Comparison of ENCODE assay signal across 41 mouse cellular contexts in the genomic region with DNA sequence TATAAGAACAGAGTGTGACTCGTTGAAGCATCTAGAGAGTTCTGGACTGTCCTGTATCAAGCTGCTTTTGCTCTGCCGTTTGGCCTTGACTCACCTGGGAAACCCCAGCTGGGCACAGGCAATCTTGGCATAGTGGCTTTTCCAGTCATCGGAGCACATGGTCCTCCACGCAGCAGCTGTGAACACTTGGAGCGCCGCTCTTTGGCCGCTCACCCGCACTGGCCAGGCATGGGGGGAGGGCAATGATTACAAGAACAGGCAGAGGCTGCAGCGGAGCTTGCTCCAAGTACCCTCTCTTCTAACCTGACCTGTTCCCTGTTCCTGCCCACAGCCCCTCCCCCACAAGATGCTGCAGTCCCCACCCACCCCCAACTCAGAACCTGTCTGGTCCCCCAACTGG. TPM values are rescaled to one million over a fixed set of nuclear protein-coding genes. Genes with fewer than 3 reads are reported as not detected.
A peak's percentile ranks its signal among the peaks of the same experiment; 100 is the strongest.
DNase-seq lines count a peak whose midpoint lies in the region; ATAC-seq and TF ChIP-seq lines count a peak whose summit lies in the region.
"Had no signal": no experiment of that assay in that cellular context is flagged by ENCODE, and none has a peak within 500 bp of the region (broad histone marks: within the 10 kb centered on the region; RNA-seq: fewer than 3 reads in every experiment).

No protein-coding gene starts in this region.

- DNase-seq in gastrocnemius, adult 2 months: peak; percentile 51
- DNase-seq in gastrocnemius, adult 8-10 months (ENCODE audit: low spot score in 2 of 2): no peak
- DNase-seq in hindbrain, embryonic 11.5 days (ENCODE audit: low spot score): no peak
- no peak for DNase-seq in lung, postnatal 36 days
- DNase-seq in limb, embryonic 10.5 days (ENCODE audit: low spot score): no peak
- DNase-seq: adrenal gland, adult 8-10 months; cerebellum, adult 11 months; cerebellum, adult 9-11 months; heart, postnatal 14 days; kidney, adult 2 months; liver; lung, postnatal 4 days; right cerebral cortex, postnatal 25 days; spleen, adult 18-20 months; thymus, postnatal 14 days had no signal

- H3K27me3 ChIP-seq in hindbrain, embryonic 15.5 days: no peaks in the 10 kb centered on the region
- no peaks in the 10 kb centered on the region for H3K27me3 ChIP-seq in hindbrain, embryonic 11.5 days (ENCODE audit: control insufficient read depth, insufficient read depth, low read length)
- H3K27me3 ChIP-seq in lung, embryonic 16.5 days (ENCODE audit: control insufficient read depth, insufficient read depth, low read depth, low read length): no peaks in the 10 kb centered on the region
- H3K27me3 ChIP-seq in limb, embryonic 10.5 days (ENCODE audit: low read depth, poor library complexity, severe bottlenecking): no peaks in the 10 kb centered on the region
- 0 out of 2 replicates have a peak, but pooled peaks cover 5% of the 10 kb centered on the region for H3K27me3 ChIP-seq in heart, embryonic 12.5 days (replicated peaks)
- H3K27me3 ChIP-seq: embryonic facial prominence, embryonic 13.5 days; forebrain, embryonic 15.5 days; hindbrain, embryonic 12.5 days; liver, embryonic 15.5 days; lung, embryonic 15.5 days; midbrain, embryonic 13.5 days had no signal

- 0 out of 2 replicates have a peak, but pooled peaks have one; percentile 51 for ATAC-seq in hindbrain, embryonic 15.5 days (ENCODE audit: low FRiP score, low read depth)
- ATAC-seq in hindbrain, embryonic 11.5 days (ENCODE audit: low FRiP score): no peak
- 0 out of 2 replicates have a peak, but pooled peaks have one; percentile 21 for ATAC-seq in lung, embryonic 16.5 days (ENCODE audit: low read depth)
- ATAC-seq in heart, embryonic 12.5 days (ENCODE audit: insufficient number of reproducible peaks, low FRiP score): no peak
- ATAC-seq: forebrain, embryonic 15.5 days; midbrain, embryonic 13.5 days had no signal

- no peak overlapping the region for H3K4me3 ChIP-seq in gastrocnemius, adult 2 months
- no peak overlapping the region for H3K4me3 ChIP-seq in hindbrain, embryonic 15.5 days
- no peak overlapping the region for H3K4me3 ChIP-seq in hindbrain, embryonic 11.5 days (ENCODE audit: low read depth, low read length)
- no peak overlapping the region for H3K4me3 ChIP-seq in lung, embryonic 16.5 days (ENCODE audit: low read length)
- H3K4me3 ChIP-seq in limb, embryonic 10.5 days: no peak overlapping the region
- no peak overlapping the region for H3K4me3 ChIP-seq in heart, embryonic 12.5 days
- H3K4me3 ChIP-seq: embryonic facial prominence, embryonic 13.5 days; forebrain, embryonic 10.5 days; forebrain, embryonic 15.5 days; hindbrain, embryonic 12.5 days; liver, embryonic 15.5 days; lung, embryonic 15.5 days; megakaryocyte, embryonic 14.5 days; midbrain, embryonic 13.5 days had no signal

- no peak overlapping the region for H3K4me2 ChIP-seq in hindbrain, embryonic 15.5 days
- no peak overlapping the region for H3K4me2 ChIP-seq in hindbrain, embryonic 11.5 days (replicated peaks; ENCODE audit: low read depth, low read length)
- no peak overlapping the region for H3K4me2 ChIP-seq in lung, embryonic 16.5 days (ENCODE audit: low read depth, low read length)
- no peak overlapping the region for H3K4me2 ChIP-seq in heart, embryonic 12.5 days
- H3K4me2 ChIP-seq: embryonic facial prominence, embryonic 13.5 days; forebrain, embryonic 15.5 days; hindbrain, embryonic 12.5 days; liver, embryonic 15.5 days; lung, embryonic 15.5 days; midbrain, embryonic 13.5 days had no signal

- H3K27ac ChIP-seq in gastrocnemius, adult 2 months: no peak overlapping the region
- H3K27ac ChIP-seq in hindbrain, embryonic 15.5 days (replicated peaks): no peak overlapping the region
- H3K27ac ChIP-seq in hindbrain, embryonic 11.5 days (ENCODE audit: low read depth, low read length): no peak overlapping the region
- H3K27ac ChIP-seq in lung, embryonic 16.5 days (ENCODE audit: low read length): no peak overlapping the region
- H3K27ac ChIP-seq in limb, embryonic 10.5 days: peak overlapping the region; percentile 53
- no peak overlapping the region for H3K27ac ChIP-seq in heart, embryonic 12.5 days (ENCODE audit: poor library complexity, severe bottlenecking)
- H3K27ac ChIP-seq: embryonic facial prominence, embryonic 13.5 days; forebrain, embryonic 10.5 days; forebrain, embryonic 15.5 days; hindbrain, embryonic 12.5 days; kidney, postnatal 0 days; liver, embryonic 15.5 days; lung, embryonic 15.5 days; midbrain, embryonic 13.5 days had no signal

- no peaks in the 10 kb centered on the region for H3K4me1 ChIP-seq in hindbrain, embryonic 15.5 days (replicated peaks)
- no peaks in the 10 kb centered on the region for H3K4me1 ChIP-seq in hindbrain, embryonic 11.5 days (replicated peaks; ENCODE audit: control insufficient read depth, insufficient read depth, low read length)
- H3K4me1 ChIP-seq in lung, embryonic 16.5 days (replicated peaks; ENCODE audit: control insufficient read depth, insufficient read depth, low read length): peaks cover 2% of the 10 kb centered on the region; the same call in 1 of the 2 replicates
- peaks cover 29% of the 10 kb centered on the region for H3K4me1 ChIP-seq in limb, embryonic 10.5 days
- H3K4me1 ChIP-seq in heart, embryonic 12.5 days (replicated peaks): no peaks in the 10 kb centered on the region
- H3K4me1 ChIP-seq: forebrain, embryonic 15.5 days; lung, embryonic 15.5 days; midbrain, embryonic 13.5 days had no signal

- WGBS in hindbrain, embryonic 15.5 days: 82% methylated on average over 9 of the region's 9 CpGs
- 82% methylated on average over 9 of the region's 9 CpGs for WGBS in hindbrain, embryonic 11.5 days
- 42% methylated on average over 9 of the region's 9 CpGs for WGBS in lung, embryonic 16.5 days
- 87% methylated on average over 9 of the region's 9 CpGs for WGBS in limb, embryonic 10.5 days
- 74% methylated on average over 9 of the region's 9 CpGs for WGBS in heart, embryonic 12.5 days

- TF ChIP-seq CTCF in gastrocnemius, adult 2 months (IDR thresholded peaks at IDR 0.05): no peak

- H3K9ac ChIP-seq in hindbrain, embryonic 15.5 days: no peak overlapping the region
- no peak overlapping the region for H3K9ac ChIP-seq in hindbrain, embryonic 11.5 days (ENCODE audit: low read depth, low read length)
- no peak overlapping the region for H3K9ac ChIP-seq in lung, embryonic 16.5 days (ENCODE audit: low read length)
- H3K9ac ChIP-seq in heart, embryonic 12.5 days: no peak overlapping the region
- H3K9ac ChIP-seq: embryonic facial prominence, embryonic 13.5 days; forebrain, embryonic 15.5 days; hindbrain, embryonic 12.5 days; liver, embryonic 15.5 days; lung, embryonic 15.5 days; midbrain, embryonic 13.5 days had no signal

- no peaks in the 10 kb centered on the region for H3K36me3 ChIP-seq in hindbrain, embryonic 15.5 days
- no peaks in the 10 kb centered on the region for H3K36me3 ChIP-seq in hindbrain, embryonic 11.5 days (ENCODE audit: control insufficient read depth, insufficient read depth, low read length)
- H3K36me3 ChIP-seq in lung, embryonic 16.5 days (ENCODE audit: control insufficient read depth, insufficient read depth, low read length): no peaks in the 10 kb centered on the region
- no peaks in the 10 kb centered on the region for H3K36me3 ChIP-seq in limb, embryonic 10.5 days
- no peaks in the 10 kb centered on the region for H3K36me3 ChIP-seq in heart, embryonic 12.5 days
- H3K36me3 ChIP-seq: embryonic facial prominence, embryonic 13.5 days; forebrain, embryonic 10.5 days; forebrain, embryonic 15.5 days; G1E; hindbrain, embryonic 12.5 days; liver, embryonic 15.5 days; lung, embryonic 15.5 days; midbrain, embryonic 13.5 days had no signal

- H3K9me3 ChIP-seq in hindbrain, embryonic 15.5 days: no peaks in the 10 kb centered on the region
- no peaks in the 10 kb centered on the region for H3K9me3 ChIP-seq in hindbrain, embryonic 11.5 days (ENCODE audit: control insufficient read depth, low read length)
- no peaks in the 10 kb centered on the region for H3K9me3 ChIP-seq in lung, embryonic 16.5 days (ENCODE audit: control insufficient read depth, low read length)
- no peaks in the 10 kb centered on the region for H3K9me3 ChIP-seq in limb, embryonic 10.5 days (replicated peaks)
- no peaks in the 10 kb centered on the region for H3K9me3 ChIP-seq in heart, embryonic 12.5 days (replicated peaks)
- H3K9me3 ChIP-seq: embryonic facial prominence, embryonic 13.5 days; forebrain, embryonic 10.5 days; forebrain, embryonic 15.5 days; hindbrain, embryonic 12.5 days; liver, embryonic 15.5 days; lung, embryonic 15.5 days; megakaryocyte, embryonic 14.5 days; midbrain, embryonic 13.5 days had no signal

- intact Hi-C loops in gastrocnemius, adult 2 months (cut with DNase I): no loop called here

RNA-seq across cellular contexts. Expression of a gene that starts 5.4 kb away (rescaled TPM):
- not detected for total RNA-seq in gastrocnemius, adult 2 months (2021)
- total RNA-seq in gastrocnemius, adult 8-10 months (2022): not detected
- polyA plus RNA-seq in hindbrain, embryonic 15.5 days (2015; fragmentation: Nextera tagmentation; extraction: Ambion mirVana): not detected in 2 replicates
- 0.10 TPM in 1 of 2 replicates, not detected in the other for polyA plus RNA-seq in hindbrain, embryonic 11.5 days (2014; fragmentation: Nextera tagmentation; extraction: Ambion mirVana)
- not detected in 2 replicates for polyA plus RNA-seq in lung, embryonic 16.5 days (2015; fragmentation: Nextera tagmentation; extraction: Ambion mirVana)
- polyA plus RNA-seq in limb, embryonic 10.5 days (2016; fragmentation: Nextera tagmentation; extraction: Ambion mirVana): not detected in 2 replicates
- polyA plus RNA-seq in heart, embryonic 12.5 days (2016; fragmentation: Nextera tagmentation; extraction: Ambion mirVana): not detected in 2 replicates
- total RNA-seq: adrenal gland, adult 8-10 months; G1E; heart, adult 8-10 months; heart, postnatal 14 days; layer of hippocampus, postnatal 25 days; monocyte, adult 5-6 weeks had no signal
- polyA plus RNA-seq: embryonic facial prominence, embryonic 13.5 days; forebrain, embryonic 10.5 days; forebrain, embryonic 15.5 days; G1E; gonadal fat pad, adult 2 months; limb, embryonic 11.5 days; midbrain, embryonic 13.5 days; neural tube, embryonic 14.5 days had no signal

RNA-seq across cellular contexts. Expression of a gene that starts 14.3 kb away (rescaled TPM):
- not detected for total RNA-seq in gastrocnemius, adult 2 months (2021)
- not detected for total RNA-seq in gastrocnemius, adult 8-10 months (2022)
- 0.09 TPM in 1 of 2 replicates, not detected in the other for polyA plus RNA-seq in hindbrain, embryonic 15.5 days (2015; fragmentation: Nextera tagmentation; extraction: Ambion mirVana)
- 0.17 and 0.57 TPM in 2 replicates for polyA plus RNA-seq in hindbrain, embryonic 11.5 days (2014; fragmentation: Nextera tagmentation; extraction: Ambion mirVana)
- 0.90 and 1.6 TPM in 2 replicates for polyA plus RNA-seq in lung, embryonic 16.5 days (2015; fragmentation: Nextera tagmentation; extraction: Ambion mirVana)
- 0.33 and 0.74 TPM in 2 replicates for polyA plus RNA-seq in limb, embryonic 10.5 days (2016; fragmentation: Nextera tagmentation; extraction: Ambion mirVana)
- 0.46 and 0.80 TPM in 2 replicates for polyA plus RNA-seq in heart, embryonic 12.5 days (2016; fragmentation: Nextera tagmentation; extraction: Ambion mirVana)
- total RNA-seq: left cerebral cortex, adult 8-10 months had no signal
- polyA plus RNA-seq: frontal cortex, adult 2 months; G1E; hindbrain, embryonic 12.5 days had no signal

RNA-seq across cellular contexts. Expression of a gene that starts 28.3 kb away (rescaled TPM):
- total RNA-seq in gastrocnemius, adult 2 months (2021): not detected
- total RNA-seq in gastrocnemius, adult 8-10 months (2022): not detected
- not detected in 2 replicates for polyA plus RNA-seq in hindbrain, embryonic 15.5 days (2015; fragmentation: Nextera tagmentation; extraction: Ambion mirVana)
- polyA plus RNA-seq in hindbrain, embryonic 11.5 days (2014; fragmentation: Nextera tagmentation; extraction: Ambion mirVana): not detected in 2 replicates
- polyA plus RNA-seq in lung, embryonic 16.5 days (2015; fragmentation: Nextera tagmentation; extraction: Ambion mirVana): not detected in 2 replicates
- polyA plus RNA-seq in limb, embryonic 10.5 days (2016; fragmentation: Nextera tagmentation; extraction: Ambion mirVana): not detected in 2 replicates
- polyA plus RNA-seq in heart, embryonic 12.5 days (2016; fragmentation: Nextera tagmentation; extraction: Ambion mirVana): not detected in 2 replicates
- total RNA-seq: adrenal gland, adult 8-10 months; adrenal gland, postnatal 4 days; common myeloid progenitor, adult 5-6 weeks; G1E; heart, adult 8-10 months; heart, postnatal 14 days; layer of hippocampus, adult 8-10 months; layer of hippocampus, postnatal 25 days; left cerebral cortex, adult 8-10 months; monocyte, adult 5-6 weeks had no signal
- polyA plus RNA-seq: embryonic facial prominence, embryonic 13.5 days; forebrain, embryonic 10.5 days; forebrain, embryonic 15.5 days; frontal cortex, adult 2 months; G1E; heart, embryonic 14.5 days; hindbrain, embryonic 12.5 days; limb, embryonic 11.5 days; liver, embryonic 15.5 days; lung, embryonic 15.5 days; midbrain, embryonic 13.5 days; neural tube, embryonic 14.5 days; urinary bladder, adult 2 months had no signal

RNA-seq across cellular contexts. Expression of a gene that starts 49.3 kb away (rescaled TPM):
- total RNA-seq in gastrocnemius, adult 2 months (2021): not detected
- total RNA-seq in gastrocnemius, adult 8-10 months (2022): not detected
- polyA plus RNA-seq in hindbrain, embryonic 15.5 days (2015; fragmentation: Nextera tagmentation; extraction: Ambion mirVana): not detected in 2 replicates
- not detected in 2 replicates for polyA plus RNA-seq in hindbrain, embryonic 11.5 days (2014; fragmentation: Nextera tagmentation; extraction: Ambion mirVana)
- 0.46 TPM in 1 of 2 replicates, not detected in the other for polyA plus RNA-seq in lung, embryonic 16.5 days (2015; fragmentation: Nextera tagmentation; extraction: Ambion mirVana)
- polyA plus RNA-seq in limb, embryonic 10.5 days (2016; fragmentation: Nextera tagmentation; extraction: Ambion mirVana): not detected in 2 replicates
- not detected in 2 replicates for polyA plus RNA-seq in heart, embryonic 12.5 days (2016; fragmentation: Nextera tagmentation; extraction: Ambion mirVana)
- total RNA-seq: adrenal gland, adult 8-10 months; common myeloid progenitor, adult 5-6 weeks; G1E; heart, adult 8-10 months; layer of hippocampus, adult 8-10 months; layer of hippocampus, postnatal 25 days; left cerebral cortex, adult 8-10 months; monocyte, adult 5-6 weeks had no signal
- polyA plus RNA-seq: embryonic facial prominence, embryonic 13.5 days; forebrain, embryonic 10.5 days; forebrain, embryonic 15.5 days; frontal cortex, adult 2 months; G1E; heart, embryonic 14.5 days; hindbrain, embryonic 12.5 days; limb, embryonic 11.5 days; liver, embryonic 15.5 days; lung, embryonic 15.5 days; midbrain, embryonic 13.5 days; neural tube, embryonic 14.5 days had no signal

Comparison
In these comparisons a context has a peak if more than half of its experiments do, and no peak if none do; other contexts are left out.
1. ATAC-seq: peak in hindbrain, embryonic 15.5 days (single experiment) and lung, embryonic 16.5 days (single experiment); none in hindbrain, embryonic 11.5 days (single experiment) and heart, embryonic 12.5 days (single experiment).